Mouse (Mus musculus): ENCODE data around the gene Dot1l. TPM values are rescaled to one million over a fixed set of nuclear protein-coding genes. Genes with fewer than 3 reads are reported as not detected.
A peak's percentile ranks its signal among the peaks of the same experiment; 100 is the strongest.
"Not testable (repeated sequence)": the region's sequence is repeated elsewhere in the genome, so short reads cannot be mapped to it uniquely, and the experiment has no call there.

Gene Dot1l
- polyA plus RNA-seq, 1 experiment from 2014 or later = 23.0 TPM

GRCm38 (mm10) chr10:80823847-80824643, 69.0 kb downstream of the Dot1l start:
- Histone ChIP-seq H3K9me3 (ENCODE audit: control insufficient read depth, low read length) (no peaks in the 10 kb centered on the region), H3K27me3 (ENCODE audit: control insufficient read depth, insufficient read depth, low read length) (no peaks in the 10 kb centered on the region), H3K27ac (replicated peaks; ENCODE audit: low read depth, low read length) (no peak overlapping the region), H3K4me1 (ENCODE audit: control insufficient read depth, insufficient read depth, low read length) (peaks cover 7% of the 10 kb centered on the region), H3K4me2 (ENCODE audit: low read depth, severe bottlenecking) (no peak overlapping the region), H3K36me3 (ENCODE audit: control insufficient read depth, insufficient read depth, low read length) (no peaks in the 10 kb centered on the region), H3K9ac (ENCODE audit: low read length) (no peak overlapping the region), H3K4me3 (ENCODE audit: low read depth, low read length) (no peak overlapping the region)
- ATAC-seq (ENCODE audit: insufficient number of reproducible peaks, low FRiP score, low TSS enrichment, low read depth) (no peak), DNase-seq (ENCODE audit: low spot score) (no peak)
- WGBS = 71% methylated on average over 8 of the region's 8 CpGs

- WGBS = 77% methylated on average over 2 of the region's 2 CpGs
- peaks cover 7% of the 10 kb centered on the region for H3K4me1 ChIP-seq (ENCODE audit: control insufficient read depth, insufficient read depth, low read length)
- H3K4me3 ChIP-seq (ENCODE audit: low read depth, low read length) = no peak overlapping the region
- no peaks in the 10 kb centered on the region for H3K9me3 ChIP-seq (ENCODE audit: control insufficient read depth, low read length)
- no peak overlapping the region for H3K27ac ChIP-seq (replicated peaks; ENCODE audit: low read depth, low read length)
- no peak overlapping the region for H3K4me2 ChIP-seq (ENCODE audit: low read depth, severe bottlenecking)
- ATAC-seq (ENCODE audit: insufficient number of reproducible peaks, low FRiP score, low TSS enrichment, low read depth) (no peak), DNase-seq (ENCODE audit: low spot score) (no peak)
- H3K9ac ChIP-seq (ENCODE audit: low read length) = no peak overlapping the region
- peaks cover 5% of the 10 kb centered on the region; the same call in 1 of the 2 replicates for H3K36me3 ChIP-seq (ENCODE audit: control insufficient read depth, insufficient read depth, low read length)
- H3K27me3 ChIP-seq (ENCODE audit: control insufficient read depth, insufficient read depth, low read length) = no peaks in the 10 kb centered on the region
Observed at GRCm38 (mm10) chr10:80824827-80825226, 69.8 kb downstream of the Dot1l start.

GRCm38 (mm10) chr10:80826151-80827062, 71.4 kb downstream of the Dot1l start, which contains the start of gene Oaz1:
Oaz1 (plus strand) TSS chr10:80826656.
- DNase-seq (ENCODE audit: low spot score) = peak; percentile 98
- Histone ChIP-seq H3K4me2 (ENCODE audit: low read depth, severe bottlenecking) (peak within 1 kb of the TSS; percentile 96), H3K36me3 (ENCODE audit: control insufficient read depth, insufficient read depth, low read length) (peaks cover 5% of the 10 kb centered on the region; the same call in 1 of the 2 replicates), H3K27me3 (ENCODE audit: control insufficient read depth, insufficient read depth, low read length) (no peaks in the 10 kb centered on the region), H3K4me3 (ENCODE audit: low read depth, low read length) (peak within 1 kb of the TSS; percentile 54), H3K9me3 (ENCODE audit: control insufficient read depth, low read length) (no peaks in the 10 kb centered on the region), H3K9ac (ENCODE audit: low read length) (peak within 1 kb of the TSS; percentile 95), H3K4me1 (ENCODE audit: control insufficient read depth, insufficient read depth, low read length) (peaks cover 21% of the 10 kb centered on the region), H3K27ac (replicated peaks; ENCODE audit: low read depth, low read length) (peak within 1 kb of the TSS; percentile 74; the same call in 1 of the 2 replicates)
- under 1% methylated on average over 78 of the region's 82 CpGs for WGBS
- ATAC-seq (ENCODE audit: insufficient number of reproducible peaks, low FRiP score, low TSS enrichment, low read depth) = peak; percentile 96

- WGBS = 10% methylated on average over 28 of the region's 29 CpGs
- H3K4me3 ChIP-seq (ENCODE audit: low read depth, low read length) = peak overlapping the region; percentile 54
- H3K9me3 ChIP-seq (ENCODE audit: control insufficient read depth, low read length) = no peaks in the 10 kb centered on the region
- ATAC-seq (ENCODE audit: insufficient number of reproducible peaks, low FRiP score, low TSS enrichment, low read depth) (no peak), DNase-seq (ENCODE audit: low spot score) (no peak)
- H3K4me2 ChIP-seq (ENCODE audit: low read depth, severe bottlenecking) = peak overlapping the region; percentile 96
- 0 out of 2 replicates have a peak overlapping the region, but pooled peaks have one; percentile 74 for H3K27ac ChIP-seq (replicated peaks; ENCODE audit: low read depth, low read length)
- peaks cover 23% of the 10 kb centered on the region for H3K4me1 ChIP-seq (ENCODE audit: control insufficient read depth, insufficient read depth, low read length)
- peak overlapping the region; percentile 95 for H3K9ac ChIP-seq (ENCODE audit: low read length)
- H3K27me3 ChIP-seq (ENCODE audit: control insufficient read depth, insufficient read depth, low read length) = no peaks in the 10 kb centered on the region
- H3K36me3 ChIP-seq (ENCODE audit: control insufficient read depth, insufficient read depth, low read length) = peaks cover 5% of the 10 kb centered on the region; the same call in 1 of the 2 replicates
Observed at GRCm38 (mm10) chr10:80827063-80827869, 72.3 kb downstream of the Dot1l start.

GRCm38 (mm10) chr10:80827870-80828420, 72.9 kb downstream of the Dot1l start:
- H3K9ac ChIP-seq (ENCODE audit: low read length) = peak overlapping the region; percentile 95
- no peak for DNase-seq (ENCODE audit: low spot score)
- no peaks in the 10 kb centered on the region for H3K27me3 ChIP-seq (ENCODE audit: control insufficient read depth, insufficient read depth, low read length)
- peak overlapping the region; percentile 96 for H3K4me2 ChIP-seq (ENCODE audit: low read depth, severe bottlenecking)
- 85% methylated on average over 10 of the region's 10 CpGs for WGBS
- peaks cover 23% of the 10 kb centered on the region for H3K4me1 ChIP-seq (ENCODE audit: control insufficient read depth, insufficient read depth, low read length)
- peaks cover 5% of the 10 kb centered on the region; the same call in 1 of the 2 replicates for H3K36me3 ChIP-seq (ENCODE audit: control insufficient read depth, insufficient read depth, low read length)
- H3K9me3 ChIP-seq (ENCODE audit: control insufficient read depth, low read length) = no peaks in the 10 kb centered on the region
- no peak for ATAC-seq (ENCODE audit: insufficient number of reproducible peaks, low FRiP score, low TSS enrichment, low read depth)
- peak overlapping the region; percentile 54 for H3K4me3 ChIP-seq (ENCODE audit: low read depth, low read length)
- H3K27ac ChIP-seq (replicated peaks; ENCODE audit: low read depth, low read length) = no peak overlapping the region

- not testable (repeated sequence) for H3K4me2 ChIP-seq (ENCODE audit: low read depth, severe bottlenecking); H3K27me3 ChIP-seq (ENCODE audit: control insufficient read depth, insufficient read depth, low read length); H3K9ac ChIP-seq (ENCODE audit: low read length); H3K27ac ChIP-seq (replicated peaks; ENCODE audit: low read depth, low read length); H3K36me3 ChIP-seq (ENCODE audit: control insufficient read depth, insufficient read depth, low read length); H3K9me3 ChIP-seq (ENCODE audit: control insufficient read depth, low read length); H3K4me3 ChIP-seq (ENCODE audit: low read depth, low read length); ATAC-seq (ENCODE audit: insufficient number of reproducible peaks, low FRiP score, low TSS enrichment, low read depth); DNase-seq (ENCODE audit: low spot score)
- WGBS = 87% methylated on average over 9 of the region's 9 CpGs
- peaks cover 23% of the 10 kb centered on the region for H3K4me1 ChIP-seq (ENCODE audit: control insufficient read depth, insufficient read depth, low read length)
Observed at GRCm38 (mm10) chr10:80828587-80828986, 73.6 kb downstream of the Dot1l start.

- WGBS = 55% methylated on average over 1 of the region's 1 CpGs
- peaks cover 5% of the 10 kb centered on the region; the same call in 1 of the 2 replicates for H3K36me3 ChIP-seq (ENCODE audit: control insufficient read depth, insufficient read depth, low read length)
- DNase-seq (ENCODE audit: low spot score) (no peak), ATAC-seq (ENCODE audit: insufficient number of reproducible peaks, low FRiP score, low TSS enrichment, low read depth) (no peak)
- no peak overlapping the region for H3K4me2 ChIP-seq (ENCODE audit: low read depth, severe bottlenecking)
- peaks cover 15% of the 10 kb centered on the region for H3K27me3 ChIP-seq (ENCODE audit: control insufficient read depth, insufficient read depth, low read length)
- H3K9me3 ChIP-seq (ENCODE audit: control insufficient read depth, low read length) = no peaks in the 10 kb centered on the region
- peaks cover 23% of the 10 kb centered on the region for H3K4me1 ChIP-seq (ENCODE audit: control insufficient read depth, insufficient read depth, low read length)
- no peak overlapping the region for H3K9ac ChIP-seq (ENCODE audit: low read length)
- H3K4me3 ChIP-seq (ENCODE audit: low read depth, low read length) = no peak overlapping the region
- H3K27ac ChIP-seq (replicated peaks; ENCODE audit: low read depth, low read length) = no peak overlapping the region
Observed at GRCm38 (mm10) chr10:80829359-80830278, 74.6 kb downstream of the Dot1l start.
